Mouse (Mus musculus): ENCODE measurements at regions not wholly inside any gene's neighbourhood (a gene's known extent, or its start where the extent isn't known, plus 50 kb on each side); places are given as distances from the start of the nearest gene placed in this dataset.
A peak's percentile ranks its signal among the peaks of the same experiment; 100 is the strongest.

GRCm38 (mm10) chr11:10570489-10570888, 543.5 kb upstream of the Vwc2 start:
- TF ChIP-seq CTCF (IDR thresholded peaks at IDR 0.05; ENCODE audit: borderline replicate concordance, extremely low read depth, insufficient read depth, insufficient read length) (no peak), POLR2A (IDR thresholded peaks at IDR 0.05; ENCODE audit: borderline replicate concordance, extremely low read depth, insufficient read depth, insufficient read length, poor library complexity, severe bottlenecking) (no peak)
- DNase-seq (ENCODE audit: low read depth): peak; percentile 54
